Mouse (Mus musculus) liver, embryonic 11.5 days (tissue): Measurements from ENCODE around the gene Pcbp3. TPM values are rescaled to one million over a fixed set of nuclear protein-coding genes. Genes with fewer than 3 reads are reported as not detected.

Source experiments
- ATAC-seq: fragments of 200-750 bp; cut with Nextera tagmentation; replicated peaks from 2 replicates; pipeline ENCODE4 v1.8.0; 2017; ENCODE audit warnings: moderate number of reproducible peaks, mild to moderate bottlenecking, moderate TSS enrichment, moderate library complexity; ENCODE audit not compliant: low FRiP score
- DNase-seq: peaks from one replicate; pipeline ENCODE4 v3.0.0-alpha.2; 2017; ENCODE audit warnings: low spot score
- H3K27ac ChIP-seq: fragments of 300-500 bp; sonication (generic); 2 replicates; pipeline ENCODE4 v1.5.1; 2014; ENCODE audit warnings: mild to moderate bottlenecking, low read depth, low read length, control low read depth
- H3K27me3 ChIP-seq: fragments of 300-500 bp; sonication (generic); replicated peaks from 2 replicates; pipeline ENCODE4 v1.6.1; 2014; ENCODE audit warnings: low read length, mixed read lengths; ENCODE audit not compliant: control insufficient read depth, insufficient read depth
- H3K36me3 ChIP-seq: fragments of 300-500 bp; sonication (generic); 2 replicates; pipeline ENCODE4 v1.6.1; 2014; ENCODE audit warnings: mild to moderate bottlenecking, low read length, moderate library complexity, mixed read lengths; ENCODE audit not compliant: control insufficient read depth, insufficient read depth
- H3K4me1 ChIP-seq: fragments of 300-500 bp; sonication (generic); replicated peaks from 2 replicates; pipeline ENCODE4 v1.6.1; 2014; ENCODE audit warnings: low read length, mixed read lengths; ENCODE audit not compliant: control insufficient read depth, insufficient read depth
- H3K4me2 ChIP-seq: fragments of 300-500 bp; sonication (generic); 2 replicates; pipeline ENCODE4 v1.6.1; 2014; ENCODE audit warnings: mild to moderate bottlenecking, control low read depth, moderate library complexity
- H3K4me3 ChIP-seq: fragments of 300-500 bp; sonication (generic); 2 replicates; pipeline ENCODE4 v1.5.1; 2014; ENCODE audit warnings: low read depth, low read length, control low read depth
- H3K9ac ChIP-seq: fragments of 300-500 bp; sonication (generic); 2 replicates; pipeline ENCODE4 v1.6.1; 2014; ENCODE audit warnings: low read depth, low read length, control low read depth
- H3K9me3 ChIP-seq: fragments of 300-500 bp; sonication (generic); 2 replicates; pipeline ENCODE4 v1.6.1; 2016; ENCODE audit warnings: low read length, inconsistent platforms, mixed read lengths; ENCODE audit not compliant: control insufficient read depth
- WGBS: fragments of 180-500 bp; shearing (Covaris S2); extraction: QIAGEN DNeasy Blood & Tissue Kit; methylation state at CpG from one replicate; pipeline ENCODE4 v1.1.7; 2014; 5-methylcytosine and 5-hydroxymethylcytosine counted together
- polyA plus RNA-seq: library from polyadenylated mRNA; unstranded; fragments of >200 nt; fragmentation: Nextera tagmentation; extraction: Ambion mirVana; gene quantifications from 2 replicates; pipeline ENCODE4 v1.2.1, GENCODE M21; 2014

Gene Pcbp3
- polyA plus RNA-seq, 1 experiment from 2014 or later: 9.6 TPM

DNA sequence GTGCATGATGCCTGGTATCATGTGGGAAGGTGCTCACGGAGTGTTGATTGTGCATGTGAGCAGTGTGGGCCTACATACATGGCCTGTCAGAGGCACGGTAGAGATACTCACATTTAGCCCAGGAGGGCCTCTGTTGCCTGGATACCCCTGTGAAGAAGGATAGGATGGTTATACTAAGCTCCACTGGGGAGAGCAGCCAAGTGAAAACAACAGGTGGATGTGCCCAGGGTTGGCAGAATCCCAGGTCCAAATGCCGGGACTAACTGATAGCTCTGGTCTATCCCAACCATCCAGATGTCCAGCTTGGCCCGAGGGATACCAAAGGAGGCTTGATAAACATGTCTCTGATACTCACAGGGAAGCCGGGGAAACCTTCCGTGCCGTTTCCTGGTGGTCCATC is 247.4 kb downstream of the Pcbp3 start:
- H3K4me1 ChIP-seq: no peaks in the 10 kb centered on the region
- no peak overlapping the region for H3K4me2 ChIP-seq
- no peak overlapping the region for H3K9ac ChIP-seq
- no peaks in the 10 kb centered on the region for H3K9me3 ChIP-seq
- H3K36me3 ChIP-seq: peaks cover 2% of the 10 kb centered on the region; the same call in 1 of the 2 replicates
- no peak for ATAC-seq
- DNase-seq: no peak
- no peak overlapping the region for H3K27ac ChIP-seq
- H3K4me3 ChIP-seq: no peak overlapping the region
- 79% methylated on average over 7 of the region's 7 CpGs for WGBS
- no peaks in the 10 kb centered on the region for H3K27me3 ChIP-seq

DNA sequence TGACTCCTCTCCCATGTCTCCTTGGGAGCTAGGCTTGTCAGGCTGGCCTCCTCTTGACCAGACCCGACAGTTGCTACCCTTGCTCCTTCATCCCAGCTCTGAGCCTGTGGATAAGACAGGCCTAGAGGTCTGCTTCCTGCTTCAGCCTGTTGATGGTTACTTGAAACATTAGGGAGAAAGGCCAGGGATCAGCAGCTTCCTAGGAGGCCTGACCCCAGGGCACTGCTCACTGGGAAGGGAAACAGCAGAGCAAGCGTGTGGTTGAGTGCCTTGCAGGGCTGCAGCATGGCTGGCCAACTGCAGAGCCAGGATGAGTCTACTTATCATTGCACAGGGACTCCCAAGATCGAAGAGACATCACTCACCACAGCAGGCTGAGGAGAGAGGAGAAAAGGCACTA is 249.2 kb downstream of the Pcbp3 start:
- no peaks in the 10 kb centered on the region for H3K27me3 ChIP-seq
- no peak overlapping the region for H3K4me2 ChIP-seq
- WGBS: 71% methylated on average over 3 of the region's 3 CpGs
- no peak overlapping the region for H3K27ac ChIP-seq
- H3K36me3 ChIP-seq: peaks cover 2% of the 10 kb centered on the region; the same call in 1 of the 2 replicates
- no peak overlapping the region for H3K9ac ChIP-seq
- DNase-seq (no peak), ATAC-seq (no peak)
- no peaks in the 10 kb centered on the region for H3K9me3 ChIP-seq
- no peak overlapping the region for H3K4me3 ChIP-seq
- H3K4me1 ChIP-seq: no peaks in the 10 kb centered on the region

Other genes starting within 250 kb of the Pcbp3 start
- 18.1 and 20.8 TPM in 2 replicates for gene Col6a1, start 235.7 kb downstream of the Pcbp3 start, polyA plus RNA-seq
- 57.1 and 63.5 TPM in 2 replicates for gene Slc19a1, start 70.4 kb upstream of the Pcbp3 start, polyA plus RNA-seq
- gene Col18a1, start 204.7 kb upstream of the Pcbp3 start, polyA plus RNA-seq: 55.3 and 60.2 TPM in 2 replicates